Mouse (Mus musculus) ES-E14 (cell line): ENCODE data around the gene Ppp1r17.

Experiments used
- MAFK ChIP-seq: IDR thresholded peaks from 2 replicates; pipeline ENCODE4 v1.6.1; 2014; ENCODE audit warnings: mild to moderate bottlenecking, low read depth, low read length, inconsistent platforms; ENCODE audit not compliant: insufficient read depth
- ZC3H11A ChIP-seq: IDR thresholded peaks from 2 replicates; pipeline ENCODE4 v1.6.1; 2012; ENCODE audit warnings: low read depth, mild to moderate bottlenecking, inconsistent platforms, low read length, borderline replicate concordance
- ZNF384 ChIP-seq: IDR thresholded peaks from 2 replicates; pipeline ENCODE4 v1.6.1; 2012; ENCODE audit warnings: low read depth, low read length, inconsistent platforms

- TF ChIP-seq ZC3H11A: no peak
- no peak for TF ChIP-seq MAFK
- no peak for TF ChIP-seq ZNF384
Measured at GRCm38 (mm10) chr6:56039476-56040055, 22.3 kb downstream of the Ppp1r17 start.
